Mouse (Mus musculus) heart, postnatal 10 days (tissue): Measurements from ENCODE around the gene Gpr171. TPM values are rescaled to one million over a fixed set of nuclear protein-coding genes. Genes with fewer than 3 reads are reported as not detected.
"Not testable (repeated sequence)": the region's sequence is repeated elsewhere in the genome, so short reads cannot be mapped to it uniquely, and the experiment has no call there.

ENCODE experiments used
- DNase-seq, 2 experiments: peaks; one replicate each; pipeline ENCODE4 v3.0.0; 2021
- intact Hi-C: fragments of 180-260 bp; cut with DNase I; formaldehyde crosslinking; loops from one replicate; pipeline ENCODE4 v1.15.1; 2025
- total RNA-seq, 2 experiments: library from RNA; stranded (reverse); gene quantifications; 2 replicates each; pipeline ENCODE4 v1.2.3; 2021

The Gpr171 gene
- total RNA-seq, result not detected

GRCm38 (mm10) chr3:59101218-59101986 is at the start of gene Gpr171:
Gene Gpr171, minus strand, starts transcription at chr3:59101821.
- intact Hi-C loops, result no loop called here

GRCm38 (mm10) chr3:59150624-59151023 is 49.0 kb upstream of the Gpr171 start:
- no peak for DNase-seq
- intact Hi-C loops, result no loop called here

More at GRCm38 (mm10) chr3:59101218-59101986, at the start of gene Gpr171:
- DNase-seq, result no peak

GRCm38 (mm10) chr3:59149646-59150045 is 48.0 kb upstream of the Gpr171 start:
- DNase-seq, result no peak

GRCm38 (mm10) chr3:59145194-59145593 is 43.6 kb upstream of the Gpr171 start:
- DNase-seq, result no peak
- intact Hi-C loops, result no loop called here

More at GRCm38 (mm10) chr3:59149646-59150045, 48.0 kb upstream of the Gpr171 start:
- intact Hi-C loops, result no loop called here

- DNase-seq, result no peak
- intact Hi-C loops, result no loop called here
Measured at GRCm38 (mm10) chr3:59141507-59142305, 40.1 kb upstream of the Gpr171 start.

GRCm38 (mm10) chr3:59140941-59141340 is 39.3 kb upstream of the Gpr171 start:
- intact Hi-C loops, DNase-seq: not testable (repeated sequence)

- intact Hi-C loops, result no loop called here
- no peak for DNase-seq
Measured at GRCm38 (mm10) chr3:59140115-59140514, 38.5 kb upstream of the Gpr171 start.

GRCm38 (mm10) chr3:59139651-59140051 is 38.0 kb upstream of the Gpr171 start:
- DNase-seq, result no peak
- intact Hi-C loops, result no loop called here

- intact Hi-C loops, result no loop called here
- no peak for DNase-seq
Measured at GRCm38 (mm10) chr3:59138946-59139468, 37.4 kb upstream of the Gpr171 start.

GRCm38 (mm10) chr3:59135911-59136653 is 34.5 kb upstream of the Gpr171 start:
- intact Hi-C loops, result no loop called here

GRCm38 (mm10) chr3:59133189-59133588 is 31.6 kb upstream of the Gpr171 start:
- intact Hi-C loops, result no loop called here

More at GRCm38 (mm10) chr3:59135911-59136653, 34.5 kb upstream of the Gpr171 start:
- DNase-seq, result no peak

GRCm38 (mm10) chr3:59131966-59132365 is 30.3 kb upstream of the Gpr171 start:
- no peak for DNase-seq
- intact Hi-C loops, result no loop called here

More at GRCm38 (mm10) chr3:59133189-59133588, 31.6 kb upstream of the Gpr171 start:
- DNase-seq, result no peak

GRCm38 (mm10) chr3:59131081-59131480 is 29.5 kb upstream of the Gpr171 start:
- no peak for DNase-seq
- intact Hi-C loops, result no loop called here

- DNase-seq, result peak; percentile 14 to 18
- intact Hi-C loops, result no loop called here
Measured at GRCm38 (mm10) chr3:59130431-59130830, 28.8 kb upstream of the Gpr171 start.

- intact Hi-C loops, result no loop called here
- no peak for DNase-seq
Measured at GRCm38 (mm10) chr3:59129547-59129946, 27.9 kb upstream of the Gpr171 start.

- DNase-seq, result no peak
- intact Hi-C loops, result no loop called here
Measured at GRCm38 (mm10) chr3:59128681-59129080, 27.1 kb upstream of the Gpr171 start.

GRCm38 (mm10) chr3:59125783-59126555 is 24.3 kb upstream of the Gpr171 start:
- intact Hi-C loops, result no loop called here
- no peak for DNase-seq

GRCm38 (mm10) chr3:59125022-59125421 is 23.4 kb upstream of the Gpr171 start:
- DNase-seq, result no peak
- intact Hi-C loops, result no loop called here

- DNase-seq, result no peak
- intact Hi-C loops, result loop anchor here (2.0 to 5.0 kb wide), 3 partner anchors 50 to 990 kb away; no protein-coding TSS in a partner anchor
Measured at GRCm38 (mm10) chr3:59121780-59122449, 20.3 kb upstream of the Gpr171 start.
